Mouse (Mus musculus) neural tube, embryonic 10.5 days (tissue): Measurements from ENCODE around the gene Gorab.
A peak's percentile ranks its signal among the peaks of the same experiment; 100 is the strongest.

Experiments used
- DNase-seq: peaks from one replicate; pipeline ENCODE4 v3.0.0-alpha.2; 2017; ENCODE audit warnings: low spot score; ENCODE audit errors: extremely low spot score

Gorab gene

GRCm38 (mm10) chr1:163403498-163404126 is at the start of gene Gorab:
Gene Gorab, minus strand, starts transcription at chr1:163403669.
- peak; percentile 97 for DNase-seq

GRCm38 (mm10) chr1:163443832-163444231 is 40.4 kb upstream of the Gorab start:
- DNase-seq: peak; percentile 15

- no peak for DNase-seq
These were observed 35.5 kb upstream of the Gorab start for GRCm38 (mm10) chr1:163439002-163439401.

- DNase-seq: no peak
These were observed 20.1 kb upstream of the Gorab start for GRCm38 (mm10) chr1:163423467-163424014.

GRCm38 (mm10) chr1:163417191-163417590 is 13.7 kb upstream of the Gorab start:
- no peak for DNase-seq

GRCm38 (mm10) chr1:163414200-163414599 is 10.7 kb upstream of the Gorab start:
- no peak for DNase-seq

- no peak for DNase-seq
These were observed 2.7 kb upstream of the Gorab start for GRCm38 (mm10) chr1:163406203-163406602.

GRCm38 (mm10) chr1:163391321-163391720 is 12.1 kb downstream of the Gorab start:
- DNase-seq: no peak

- no peak for DNase-seq
These were observed 13.4 kb downstream of the Gorab start for GRCm38 (mm10) chr1:163390044-163390443.

GRCm38 (mm10) chr1:163386196-163386595 is 17.3 kb downstream of the Gorab start:
- DNase-seq: no peak

- DNase-seq: no peak
These were observed 19.9 kb downstream of the Gorab start for GRCm38 (mm10) chr1:163383442-163384027.

- DNase-seq: no peak
These were observed 21.3 kb downstream of the Gorab start for GRCm38 (mm10) chr1:163382048-163382719.

GRCm38 (mm10) chr1:163380591-163380990 is 22.9 kb downstream of the Gorab start:
- no peak for DNase-seq

- DNase-seq: no peak
These were observed 23.4 kb downstream of the Gorab start for GRCm38 (mm10) chr1:163380072-163380471.

GRCm38 (mm10) chr1:163377924-163378323 is 25.5 kb downstream of the Gorab start:
- DNase-seq: no peak

GRCm38 (mm10) chr1:163376818-163377581 is 26.5 kb downstream of the Gorab start:
- DNase-seq: no peak

- no peak for DNase-seq
These were observed 29.0 kb downstream of the Gorab start for GRCm38 (mm10) chr1:163374455-163374854.

- no peak for DNase-seq
These were observed 41.3 kb downstream of the Gorab start for GRCm38 (mm10) chr1:163362202-163362601.

- no peak for DNase-seq
These were observed 42.1 kb downstream of the Gorab start for GRCm38 (mm10) chr1:163361376-163361775.

GRCm38 (mm10) chr1:163360796-163361195 is 42.7 kb downstream of the Gorab start:
- DNase-seq: no peak

GRCm38 (mm10) chr1:163359521-163359920 is 43.9 kb downstream of the Gorab start:
- DNase-seq: no peak

- DNase-seq: no peak
These were observed 45.3 kb downstream of the Gorab start for GRCm38 (mm10) chr1:163358165-163358564.
